Mouse (Mus musculus) heart, postnatal 14 days (tissue): ENCODE measurements around the gene Mef2d. TPM values are rescaled to one million over a fixed set of nuclear protein-coding genes. Genes with fewer than 3 reads are reported as not detected.
"Not testable (repeated sequence)": the region's sequence is repeated elsewhere in the genome, so short reads cannot be mapped to it uniquely, and the experiment has no call there.

Experiments
- DNase-seq, 2 experiments: peaks; one replicate each; pipeline ENCODE4 v3.0.0; 2021 to 2022
- intact Hi-C: fragments of 180-260 bp; cut with DNase I; formaldehyde crosslinking; loops from one replicate; pipeline ENCODE4 v1.15.1; 2025
- total RNA-seq, 2 experiments: library from RNA; stranded (reverse); gene quantifications; 2 replicates each; pipeline ENCODE4 v1.2.3; 2021

Gene Mef2d
- total RNA-seq, 2 experiments from 2014 or later = 128 to 130 TPM

DNA sequence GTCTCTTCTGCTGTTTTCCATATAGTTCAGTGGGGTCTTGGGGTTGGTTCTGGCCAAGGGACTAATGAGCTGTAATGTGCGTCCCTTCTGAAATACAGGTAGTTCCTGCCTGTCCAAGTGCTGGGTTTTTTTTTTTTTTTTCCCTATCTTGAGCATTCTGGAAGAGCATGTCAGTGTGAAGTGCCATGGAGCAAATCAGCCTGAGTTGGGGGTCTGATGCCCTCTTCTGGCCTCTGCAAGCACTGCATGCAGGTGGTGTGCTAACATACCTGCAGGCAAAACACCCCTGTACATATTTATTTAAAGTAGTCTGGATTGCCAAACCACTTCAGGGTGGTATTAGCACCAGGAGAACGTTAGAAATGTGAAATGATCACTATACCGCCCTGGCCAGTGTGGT is 31.2 kb downstream of the Mef2d start:
- intact Hi-C loops = loop anchor here (1.0 to 5.0 kb wide), 3 partner anchors 19 to 85 kb away; no protein-coding TSS in a partner anchor
- DNase-seq = peak; percentile 63 to 75

DNA sequence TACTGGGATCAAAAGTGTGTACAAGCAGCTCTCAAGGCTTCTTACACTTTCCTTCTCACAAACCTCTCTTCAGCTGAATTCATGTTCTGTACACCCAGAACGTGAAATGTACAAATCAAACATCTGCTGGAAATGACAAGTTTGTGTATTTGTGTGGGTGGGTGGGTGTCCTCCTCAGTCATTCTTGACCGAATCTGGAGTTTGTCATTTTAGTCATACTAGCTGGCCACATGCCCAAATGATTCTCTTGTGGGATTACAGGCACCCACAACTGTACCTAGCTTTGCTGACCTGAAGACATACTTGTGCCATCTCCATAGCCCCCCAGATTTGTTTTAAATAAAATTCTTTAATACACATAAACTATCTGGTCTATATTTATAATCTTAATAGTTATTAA is 32.7 kb downstream of the Mef2d start:
- no peak for DNase-seq

DNA sequence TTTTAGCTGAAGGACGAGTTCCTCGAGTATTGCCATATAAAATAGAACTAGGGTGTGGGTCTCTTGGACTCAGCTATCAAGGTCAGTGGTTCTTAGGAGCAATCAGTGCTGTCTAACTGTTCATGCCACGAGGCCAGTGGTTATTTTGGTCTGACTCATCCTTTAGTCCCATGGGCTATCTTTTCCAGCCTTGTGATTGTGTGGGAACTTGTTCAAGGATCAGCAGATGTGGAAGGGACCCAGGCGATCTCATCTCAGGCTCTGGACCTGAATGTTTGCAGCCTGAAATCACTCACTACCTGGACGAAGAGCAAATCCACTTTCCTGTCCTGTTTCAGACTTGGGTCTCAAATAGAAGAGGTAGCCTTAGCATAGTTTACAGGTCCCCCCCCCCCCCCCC is 34.9 kb downstream of the Mef2d start:
- intact Hi-C loops = no loop called here
- DNase-seq = no peak

More for the DNA sequence above, 32.7 kb downstream of the Mef2d start:
- intact Hi-C loops = loop anchor here (5.0 kb wide), 1 partner anchor 38 kb away; no protein-coding TSS in a partner anchor

DNA sequence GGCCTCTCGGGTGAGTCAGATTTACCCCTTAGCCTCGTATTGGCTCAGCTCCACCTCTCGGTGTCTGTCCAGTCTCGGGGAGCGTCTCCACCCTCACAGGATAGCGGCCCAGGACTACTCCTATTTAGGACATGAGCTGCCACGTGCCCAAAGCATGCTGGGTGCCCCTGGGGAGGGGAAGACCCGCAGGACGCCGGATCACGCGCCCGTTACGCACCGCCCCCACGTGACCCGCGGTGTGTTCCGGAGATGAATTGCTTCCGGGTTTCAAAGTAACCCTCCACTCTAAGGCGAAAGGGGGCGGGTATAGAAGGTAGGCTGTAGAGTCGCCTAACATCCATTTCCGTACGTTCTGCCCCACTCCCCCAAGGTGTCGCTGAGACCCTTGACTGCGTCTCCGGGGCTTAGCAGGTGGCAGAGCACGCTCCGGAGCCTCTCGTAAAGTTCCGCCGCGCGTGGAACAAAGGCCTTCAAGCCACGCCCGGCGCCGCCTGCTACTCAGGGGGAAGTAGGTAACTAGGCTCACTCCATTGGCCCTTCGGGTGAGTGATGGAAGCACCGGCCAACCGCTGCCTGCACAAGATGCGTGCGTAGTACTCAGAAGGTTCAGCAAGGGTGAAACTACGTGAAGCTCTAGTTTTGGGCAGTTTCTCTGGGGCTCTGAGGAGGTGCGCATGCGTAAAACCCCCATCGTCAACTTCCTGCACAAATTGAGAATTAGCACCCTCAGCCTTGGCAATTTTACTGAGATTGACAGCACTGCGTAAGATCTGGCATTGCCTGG is 35.6 kb downstream of the Mef2d start:
- DNase-seq = peak; percentile 98
- intact Hi-C loops = no loop called here

DNA sequence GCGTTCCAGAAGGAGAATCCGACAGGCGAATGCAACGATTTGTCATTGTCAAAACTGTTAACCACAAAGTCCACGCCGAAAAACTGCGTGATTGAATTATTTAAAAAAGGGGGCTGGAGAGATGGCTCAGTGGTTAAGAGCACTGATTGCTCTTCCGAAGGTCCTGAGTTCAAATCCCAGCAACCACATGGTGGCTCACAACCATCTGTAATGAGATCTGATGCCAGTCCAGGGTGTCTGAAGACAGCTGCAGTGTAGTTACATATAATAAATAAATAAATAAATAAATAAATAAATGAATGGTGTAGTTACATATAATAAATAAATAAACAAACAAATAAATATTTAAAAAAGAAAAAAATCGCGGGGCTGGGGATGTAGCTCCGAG is 36.2 kb downstream of the Mef2d start:
- intact Hi-C loops = not testable (repeated sequence)

DNA sequence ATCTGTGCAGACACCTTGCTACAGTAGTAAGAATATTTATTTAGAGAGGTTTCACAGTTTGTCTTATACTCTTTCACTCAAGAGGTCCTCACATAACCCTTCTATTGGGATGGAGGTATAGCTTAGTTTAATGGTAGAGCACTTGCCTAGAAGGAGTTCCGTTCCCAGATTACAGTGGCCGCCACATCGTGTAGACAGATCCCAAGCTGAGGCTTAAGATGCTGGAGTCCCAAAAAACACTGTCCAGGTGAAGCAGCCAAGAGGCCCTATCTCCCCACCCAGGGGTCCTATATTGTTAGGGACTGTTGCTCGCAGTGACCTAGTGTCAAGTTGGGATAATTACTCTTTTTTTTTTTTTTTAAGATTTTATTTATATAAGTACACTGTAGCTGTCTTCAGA is 36.8 kb downstream of the Mef2d start:
- intact Hi-C loops = no loop called here

More for the DNA sequence above, 36.2 kb downstream of the Mef2d start:
- DNase-seq = not testable (repeated sequence)

DNA sequence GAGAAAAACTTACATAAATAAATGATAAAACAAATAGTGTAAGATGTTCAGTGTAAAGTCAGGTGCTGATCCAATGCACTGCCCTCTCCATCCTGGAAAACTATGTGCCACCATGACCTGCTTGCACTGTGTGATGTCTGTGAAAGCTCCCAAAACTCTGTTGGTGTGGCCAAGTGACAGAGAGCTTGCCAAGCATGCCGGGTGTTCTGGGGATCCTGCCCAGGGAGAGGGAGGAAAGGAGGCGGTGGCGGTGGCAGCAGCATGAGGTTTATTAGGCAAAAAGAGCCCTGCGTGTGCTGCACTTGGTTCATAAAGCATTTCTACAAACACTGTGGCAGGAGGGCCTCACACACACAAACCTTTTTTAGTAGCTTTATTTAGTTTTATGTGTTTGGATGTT is 39.2 kb downstream of the Mef2d start:
- DNase-seq = peak in 1 of 2 experiments; percentile 52
- intact Hi-C loops = no loop called here

More for the DNA sequence above, 36.8 kb downstream of the Mef2d start:
- DNase-seq = no peak

DNA sequence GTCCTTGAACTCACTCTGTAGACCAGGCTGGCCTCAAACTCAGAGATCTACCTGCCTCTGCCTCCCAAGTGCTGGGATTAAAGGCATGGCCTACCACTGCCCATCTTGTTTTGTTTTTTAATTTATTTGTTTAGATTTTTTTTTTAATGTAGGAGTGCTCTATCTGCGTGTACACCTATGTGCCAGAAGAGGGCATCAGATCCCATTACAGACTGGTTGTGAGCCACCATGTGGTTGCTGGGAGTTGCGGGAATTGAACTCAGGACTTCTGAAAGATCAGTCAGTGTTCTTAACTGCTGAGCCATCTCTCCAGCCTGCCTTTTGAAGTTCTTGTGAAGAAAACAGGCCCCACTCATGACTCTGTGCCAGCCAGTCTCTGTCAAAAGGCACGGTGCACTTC is 44.3 kb downstream of the Mef2d start:
- intact Hi-C loops = no loop called here
- DNase-seq = no peak

DNA sequence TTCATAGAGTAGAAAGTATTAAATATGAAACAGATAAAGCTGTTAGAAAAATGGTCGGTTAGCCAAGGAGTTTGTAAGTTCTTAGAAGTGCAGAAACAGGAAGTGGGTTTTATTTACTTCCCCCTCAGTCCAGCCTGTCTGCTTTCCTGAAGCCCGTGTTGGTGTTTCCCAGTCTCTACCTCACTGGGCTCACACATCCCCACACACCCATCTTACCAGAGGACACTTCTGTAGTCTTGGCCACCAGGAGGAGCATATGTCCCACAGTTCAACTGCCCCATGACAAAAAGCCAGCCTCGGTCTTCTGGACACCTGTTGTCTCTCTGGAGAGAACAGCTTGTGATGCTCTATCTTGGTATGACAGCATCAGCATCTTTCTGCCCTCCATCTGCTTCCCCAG is 49.0 kb downstream of the Mef2d start:
- intact Hi-C loops = loop anchor here (10.0 kb wide), 1 partner anchor 186 kb away; the partner anchor contains the start of gene Bcan
- DNase-seq = no peak

DNA sequence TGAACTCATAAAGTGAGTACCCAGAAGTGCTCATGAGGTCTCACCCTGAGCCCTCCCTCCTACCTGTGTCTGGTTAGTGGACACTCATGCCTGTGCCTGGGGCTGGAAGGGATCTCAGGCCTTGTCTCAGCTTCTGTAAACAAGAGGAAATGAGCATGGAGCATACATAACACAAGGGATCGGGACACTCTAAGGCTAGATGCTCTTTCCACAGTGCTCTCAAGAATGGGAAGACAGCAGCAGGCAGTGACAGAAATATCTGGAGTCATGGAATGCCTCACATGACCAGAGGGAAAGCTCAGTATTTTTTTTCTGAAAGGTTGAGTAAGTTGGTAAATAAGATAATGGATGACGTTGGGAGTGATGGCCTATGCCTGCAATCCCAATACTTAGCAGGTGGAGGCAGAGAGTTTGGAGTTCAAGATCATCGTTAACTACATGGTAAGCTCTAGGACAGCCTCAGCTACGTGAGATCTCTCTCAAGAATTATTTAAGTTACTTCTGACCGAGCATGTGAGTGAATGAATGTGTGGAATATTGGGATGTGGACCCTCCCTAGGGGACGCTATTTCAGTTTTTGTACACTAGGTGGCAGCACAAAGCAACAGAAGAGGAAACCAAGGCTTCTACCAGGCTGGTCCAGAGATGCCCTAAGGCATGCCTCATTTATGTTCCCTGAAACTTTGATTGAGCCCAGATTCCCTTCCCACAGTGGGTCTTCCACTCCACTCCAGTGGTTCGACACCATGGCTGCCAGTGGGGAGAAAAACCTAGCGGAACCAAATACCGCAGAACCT is 49.8 kb downstream of the Mef2d start:
- intact Hi-C loops = loop anchor here (1.0 to 10.0 kb wide), 2 partner anchors 50 to 187 kb away; partner anchors contain the start of gene Bcan
- DNase-seq = peak in 1 of 2 experiments; percentile 49

DNA sequence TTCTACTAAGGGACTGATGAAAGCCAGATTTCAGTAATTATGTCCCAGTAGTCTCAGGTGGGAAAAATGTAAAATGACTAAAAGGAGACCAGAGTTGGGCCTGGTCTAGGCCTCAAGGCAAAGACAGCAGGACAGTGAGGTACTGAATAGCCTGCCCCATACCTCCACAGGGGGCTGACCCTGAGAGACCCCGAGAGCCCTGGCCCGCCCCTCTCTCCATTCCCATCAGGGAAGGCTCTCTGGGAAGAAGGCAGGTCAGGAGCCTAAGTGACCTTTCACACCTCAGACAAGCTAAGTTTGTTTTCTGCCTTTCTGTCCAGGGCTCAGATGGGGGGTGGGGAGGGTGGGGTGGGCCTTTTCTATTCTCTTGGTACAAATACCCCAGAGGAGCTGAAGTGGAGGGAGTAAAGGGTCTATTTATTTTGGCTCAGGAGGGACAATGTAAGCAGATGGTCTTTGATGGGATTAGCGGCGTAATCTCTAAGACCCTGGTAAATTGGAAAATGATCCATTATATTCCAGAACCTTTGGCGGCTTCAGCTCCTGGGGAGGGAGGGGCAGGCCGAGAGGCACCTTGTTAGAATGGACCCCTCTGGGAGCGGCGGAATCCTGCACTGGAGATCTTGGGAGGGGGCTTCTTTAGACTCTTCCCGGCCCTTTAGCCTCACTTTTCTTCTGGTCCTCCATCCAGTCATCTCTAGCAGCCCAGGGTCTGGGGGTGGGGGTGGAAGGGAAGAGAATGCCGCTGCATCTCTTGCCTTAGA is 55.8 kb downstream of the Mef2d start:
- DNase-seq = no peak
- intact Hi-C loops = loop anchor here (10.0 kb wide), 1 partner anchor 193 kb away; the partner anchor contains the start of gene Bcan

DNA sequence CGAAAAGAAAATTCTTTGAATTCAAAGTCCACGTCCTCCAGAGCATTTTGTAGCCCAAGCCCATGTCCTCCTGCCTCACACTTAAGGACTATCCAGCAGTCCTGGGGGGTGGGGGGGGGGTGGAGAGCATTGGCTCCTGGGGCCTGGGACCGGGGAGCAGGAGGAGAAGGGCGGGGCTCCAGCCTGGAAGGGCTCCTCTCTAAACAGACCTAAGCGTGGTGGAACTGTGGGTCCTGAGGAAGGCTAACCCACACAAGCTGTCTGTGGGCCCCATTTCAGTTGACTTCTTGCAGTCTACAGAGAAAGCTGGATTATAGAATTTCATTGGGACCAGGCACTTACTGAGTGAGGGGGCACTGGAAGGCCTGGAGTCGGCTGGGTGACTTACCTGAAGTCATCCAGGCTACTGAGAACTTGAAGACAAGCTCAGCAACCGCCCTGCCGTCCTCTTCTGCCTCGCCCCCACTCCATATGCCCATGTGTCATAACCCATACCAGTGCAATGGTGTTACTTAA is 56.4 kb downstream of the Mef2d start:
- no peak for DNase-seq
- intact Hi-C loops = loop anchor here (10.0 kb wide), 1 partner anchor 194 kb away; the partner anchor contains the start of gene Bcan

DNA sequence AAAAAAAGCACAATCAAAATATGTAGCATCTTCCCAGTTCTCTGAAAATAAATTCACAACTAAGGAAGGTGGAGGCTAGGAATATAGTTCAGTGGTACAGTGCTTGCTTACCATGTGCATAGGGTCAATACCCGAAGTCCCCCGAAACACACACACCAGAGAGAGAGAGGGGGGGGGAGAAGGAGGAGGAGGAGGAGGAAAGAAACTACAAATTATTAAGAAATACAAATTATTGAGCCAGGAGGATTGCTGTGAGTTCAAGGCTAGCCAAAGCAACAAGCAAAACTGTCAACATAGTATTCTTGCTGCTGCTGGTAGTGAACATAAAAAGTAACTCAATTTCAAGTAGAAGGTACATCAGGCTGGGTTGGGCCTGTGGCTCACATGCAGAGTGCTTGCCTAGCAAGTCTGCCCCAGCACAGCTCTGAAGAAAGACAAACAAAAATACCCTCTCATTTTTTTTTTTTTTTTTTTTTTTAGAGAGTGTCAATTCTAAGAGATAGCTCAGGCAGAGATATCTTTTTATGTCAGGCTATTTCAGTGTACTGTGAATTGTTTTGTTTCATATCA is 57.5 kb downstream of the Mef2d start:
- no peak for DNase-seq
- intact Hi-C loops = loop anchor here (10.0 kb wide), 1 partner anchor 195 kb away; the partner anchor contains the start of gene Bcan

DNA sequence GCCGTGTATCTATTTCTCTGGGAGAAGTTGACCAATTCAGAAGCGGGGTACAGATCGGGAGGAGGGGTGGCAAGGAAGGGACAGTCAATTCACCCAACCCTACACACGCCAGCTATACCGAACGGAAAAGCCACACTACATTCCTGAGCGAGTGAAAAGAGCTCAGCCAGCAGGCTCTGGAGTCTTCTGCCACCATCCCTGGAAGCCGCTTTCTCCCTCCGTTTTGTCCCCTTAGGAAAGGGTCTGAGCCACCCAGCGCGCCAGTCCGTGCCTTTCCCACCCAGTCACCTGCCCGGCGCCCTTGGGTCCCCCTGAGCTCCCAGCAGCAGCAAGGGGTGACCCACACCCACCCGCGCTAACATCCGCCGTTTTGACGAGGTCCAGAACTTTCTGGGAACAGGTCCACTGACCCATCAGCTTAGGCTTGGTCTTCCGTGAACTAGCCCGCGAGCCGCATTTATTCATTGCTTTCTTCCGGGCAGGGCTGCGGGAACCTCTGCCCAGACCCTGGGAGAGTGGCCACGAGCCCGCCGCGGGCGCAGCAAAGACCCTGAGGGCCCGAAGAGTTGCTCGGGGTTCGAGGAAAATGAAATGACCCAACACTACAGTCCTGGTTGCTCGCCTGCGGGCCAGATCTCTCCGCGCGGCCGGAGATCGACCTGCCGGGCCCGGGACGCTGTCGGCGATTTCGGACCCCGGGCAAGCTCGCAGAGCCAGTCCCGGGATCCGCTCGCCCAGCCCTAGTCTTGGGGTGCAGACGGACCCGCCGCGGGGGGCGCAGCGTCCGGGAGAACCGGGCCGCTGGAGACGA is 58.2 kb downstream of the Mef2d start:
- intact Hi-C loops = no loop called here
- DNase-seq = no peak

DNA sequence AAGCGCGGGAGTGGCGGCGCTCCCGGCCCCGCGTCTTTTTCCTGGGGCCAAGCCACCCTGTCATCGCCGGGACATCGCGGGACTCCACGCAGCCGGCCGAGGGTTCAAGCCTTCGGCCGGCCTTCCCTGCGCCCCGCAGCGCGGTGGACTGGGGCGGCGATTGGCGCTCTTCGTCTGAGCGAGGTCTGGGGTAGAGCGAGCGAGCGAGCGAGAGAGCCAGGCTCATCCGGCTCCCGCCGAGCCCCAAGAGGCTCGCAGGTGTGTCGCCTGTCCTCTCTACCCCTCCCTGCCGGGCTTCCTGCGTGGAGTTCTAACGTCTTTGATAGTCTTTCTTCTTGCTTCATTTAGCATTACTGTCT is 58.8 kb downstream of the Mef2d start:
- no peak for DNase-seq
- intact Hi-C loops = no loop called here

DNA sequence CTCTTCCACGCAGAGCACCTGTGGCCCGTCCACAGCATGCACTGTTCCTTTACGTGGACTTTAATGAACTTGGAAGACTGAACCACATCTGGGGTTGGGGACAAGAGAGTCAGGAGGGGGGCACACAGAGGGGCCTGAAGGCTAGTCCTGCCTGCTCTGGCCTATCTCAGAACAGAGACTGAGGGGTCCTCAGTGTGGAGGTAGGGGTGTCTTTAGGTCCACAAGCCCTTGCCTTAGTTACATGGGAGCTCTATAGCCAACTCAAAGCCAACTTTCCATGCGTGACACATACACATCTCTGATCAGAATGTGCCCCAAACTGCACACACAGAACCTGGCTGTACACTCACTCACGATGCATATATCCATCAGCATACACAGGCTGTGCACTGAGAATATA is 59.5 kb downstream of the Mef2d start:
- intact Hi-C loops = no loop called here
- no peak for DNase-seq

DNA sequence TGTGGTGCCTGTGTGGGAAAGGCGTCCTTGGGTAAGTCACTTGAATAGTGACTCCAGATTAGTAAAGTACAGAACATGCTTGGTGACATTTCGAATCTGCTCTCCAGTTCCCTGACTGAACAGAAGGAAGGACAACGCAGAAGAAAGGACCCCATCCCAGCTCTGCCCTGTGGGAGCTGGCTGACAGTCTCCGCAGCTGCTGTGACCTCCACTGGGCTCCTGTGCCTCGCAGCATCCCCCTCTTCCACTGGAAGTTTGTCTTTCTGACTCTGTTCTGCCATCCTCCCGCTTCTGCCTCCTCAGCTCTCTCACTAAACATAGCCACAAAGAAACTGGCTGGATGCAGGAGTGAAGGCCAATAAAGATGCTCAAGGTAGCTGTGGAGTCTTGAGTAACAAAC is 60.8 kb downstream of the Mef2d start:
- intact Hi-C loops = no loop called here
- no peak for DNase-seq

DNA sequence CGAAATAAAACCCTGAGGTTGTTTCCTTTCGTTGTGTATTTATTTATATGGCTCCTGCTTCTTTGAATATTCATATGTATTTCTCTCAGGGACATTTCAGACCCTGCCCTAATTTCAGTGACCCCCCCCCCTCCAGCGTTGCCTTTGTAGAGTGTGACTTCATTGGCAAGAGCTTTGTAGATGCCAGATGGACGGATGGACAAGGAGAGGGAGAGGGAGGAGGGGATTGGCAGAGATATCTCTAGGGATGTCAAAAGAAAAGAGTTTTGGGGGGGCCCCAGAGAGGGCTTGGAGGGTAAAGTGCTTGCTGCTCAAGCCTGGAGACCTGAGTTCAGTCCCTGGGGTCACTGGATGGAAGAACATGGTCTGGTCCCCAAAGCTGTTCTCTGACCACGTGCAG is 61.3 kb downstream of the Mef2d start:
- intact Hi-C loops = no loop called here
- no peak for DNase-seq
